Mouse (Mus musculus): Measurements from ENCODE around the gene Babam2.

- TF ChIP-seq EP300 (IDR thresholded peaks at IDR 0.05; ENCODE audit: insufficient read depth, low read depth, low read length) (no peak), POLR2A (IDR thresholded peaks at IDR 0.05; ENCODE audit: insufficient read depth, low read length) (no peak), CTCF (IDR thresholded peaks at IDR 0.05; ENCODE audit: low read depth, low read length) (no peak)
These were observed 195.1 kb downstream of the Babam2 start for GRCm38 (mm10) chr5:31892631-31893030.
